Mouse (Mus musculus) G1E (cell line): ENCODE measurements at regions not wholly inside any gene's neighbourhood (a gene's known extent, or its start where the extent isn't known, plus 50 kb on each side); places are given as distances from the start of the nearest gene placed in this dataset.

Source experiments
- ATAC-seq: 2 replicates; pipeline ENCODE4 v1.8.0; 2016; ENCODE audit warnings: mild to moderate bottlenecking; ENCODE audit not compliant: insufficient number of reproducible peaks, poor library complexity, low FRiP score, severe bottlenecking; ENCODE audit errors: extremely low read depth
- DNase-seq: peaks from one replicate; pipeline ENCODE4 v3.0.0; 2012; ENCODE audit warnings: low spot score
- H3K27me3 ChIP-seq: 2 replicates; pipeline ENCODE4 v1.6.1; 2012; ENCODE audit warnings: mild to moderate bottlenecking, low read length, inconsistent platforms; ENCODE audit not compliant: insufficient read depth
- H3K36me3 ChIP-seq: replicated peaks from 2 replicates; pipeline ENCODE3; 2012; ENCODE audit warnings: mild to moderate bottlenecking, inconsistent platforms
- H3K4me1 ChIP-seq: 2 replicates; pipeline ENCODE4 v1.6.1; 2012; ENCODE audit warnings: low read depth, low read length, inconsistent platforms, mixed read lengths; ENCODE audit not compliant: insufficient read depth
- H3K4me3 ChIP-seq: 2 replicates; pipeline ENCODE4 v1.5.1; 2012; ENCODE audit warnings: low read depth, mild to moderate bottlenecking, inconsistent platforms, low read length, moderate library complexity, mixed read lengths
- H3K9me3 ChIP-seq: replicated peaks from 2 replicates; pipeline ENCODE4 v1.6.1; 2012; ENCODE audit warnings: inconsistent platforms
- CTCF ChIP-seq: IDR thresholded peaks from 2 replicates; pipeline ENCODE4 v1.5.1; 2012; ENCODE audit warnings: low read depth, low read length, inconsistent platforms, mixed read lengths
- GATA1 ChIP-seq: IDR thresholded peaks from 2 replicates; pipeline ENCODE4 v1.6.1; 2012; ENCODE audit warnings: borderline replicate concordance, low read length, inconsistent platforms, mixed read lengths
- GATA2 ChIP-seq: IDR thresholded peaks from 2 replicates; pipeline ENCODE4 v1.6.1; 2012; ENCODE audit warnings: low read depth, low read length, inconsistent platforms, borderline replicate concordance
- POLR2AphosphoS5 ChIP-seq: IDR thresholded peaks from 2 replicates; pipeline ENCODE4 v1.6.1; 2012; ENCODE audit warnings: low read depth, low read length, inconsistent platforms; ENCODE audit not compliant: insufficient replicate concordance
- TAL1 ChIP-seq: conservative IDR thresholded peaks from 2 replicates; pipeline ENCODE4 v1.6.1; 2012; ENCODE audit warnings: low read depth, low read length, inconsistent platforms, mixed read lengths

DNA sequence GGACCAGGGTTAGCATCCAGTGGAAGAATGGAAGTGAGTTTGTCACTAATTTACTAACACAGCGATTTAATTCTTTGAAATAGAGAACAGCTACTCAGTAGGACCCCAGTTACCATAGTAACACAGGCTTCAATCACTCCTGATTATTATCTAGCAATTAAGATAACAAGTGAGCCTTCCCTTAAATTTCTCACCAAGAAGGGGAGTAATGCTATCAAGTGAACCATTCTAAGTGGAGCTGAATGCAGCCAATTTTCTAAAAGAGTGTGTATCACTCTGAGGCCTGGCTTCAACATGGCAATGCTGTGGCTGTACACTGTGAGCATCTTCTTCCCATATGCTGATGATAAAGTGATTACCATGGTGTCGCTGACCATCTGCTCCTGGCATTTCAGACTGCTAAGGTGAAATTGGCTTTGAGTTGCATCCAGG, 211.0 kb upstream of the Gm11042 start:
- DNase-seq, result no peak
- TF ChIP-seq CTCF (no peak), GATA1 (no peak), GATA2 (no peak), POLR2AphosphoS5 (no peak), TAL1 (no peak)
- no peak for ATAC-seq
- Histone ChIP-seq H3K36me3 (no peaks in the 10 kb centered on the region), H3K4me1 (no peaks in the 10 kb centered on the region), H3K27me3 (no peaks in the 10 kb centered on the region), H3K4me3 (no peak overlapping the region), H3K9me3 (peaks cover 3% of the 10 kb centered on the region; the same call in 1 of the 2 replicates)

DNA sequence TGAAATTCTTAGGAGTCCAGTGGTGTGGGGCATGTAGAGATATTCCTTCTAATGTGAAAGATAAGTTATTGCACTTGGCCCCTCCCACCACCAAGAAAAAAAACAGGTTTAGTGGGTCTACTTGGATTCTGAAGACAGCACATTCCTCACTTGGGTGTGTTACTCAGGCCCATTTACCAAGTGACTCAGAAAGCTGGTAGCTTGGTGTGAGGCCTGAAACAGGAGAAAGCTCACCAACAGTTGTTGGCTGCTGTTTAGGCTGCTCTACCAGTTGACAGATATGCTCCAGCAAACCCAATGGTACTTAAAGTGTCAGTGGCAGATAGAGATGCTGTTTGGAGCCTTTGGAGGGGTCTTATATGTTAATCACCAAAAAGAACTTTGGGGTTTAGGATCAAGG, 207.8 kb upstream of the Gm11042 start:
- no peak for TF ChIP-seq CTCF
- TF ChIP-seq GATA2, result no peak
- no peak for TF ChIP-seq POLR2AphosphoS5
- TF ChIP-seq TAL1, result no peak
- TF ChIP-seq GATA1, result no peak
- Histone ChIP-seq H3K27me3 (no peaks in the 10 kb centered on the region), H3K4me3 (no peak overlapping the region), H3K4me1 (no peaks in the 10 kb centered on the region), H3K9me3 (0 out of 2 replicates have a peak, but pooled peaks cover 3% of the 10 kb centered on the region), H3K36me3 (no peaks in the 10 kb centered on the region)
- ATAC-seq (no peak), DNase-seq (no peak)

DNA sequence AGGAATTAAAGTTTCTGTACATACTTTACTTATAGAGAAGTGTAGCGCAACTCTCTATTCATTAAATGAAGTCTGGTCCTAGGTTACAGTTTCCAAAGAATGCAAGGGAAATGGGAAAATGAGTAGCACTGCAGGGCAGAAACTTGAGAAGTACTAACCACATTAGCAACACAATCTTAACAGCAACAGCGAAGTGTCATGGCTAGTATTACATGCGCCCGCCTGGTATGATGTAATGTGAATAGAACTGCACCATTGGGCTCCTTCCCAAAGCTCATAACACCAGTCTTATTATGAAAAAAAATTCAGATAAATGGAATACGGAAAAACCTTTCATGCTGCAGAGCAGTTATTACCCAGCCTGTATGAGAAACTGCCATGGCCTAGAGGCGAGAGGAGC, 201.8 kb upstream of the Gm11042 start:
- H3K4me3 ChIP-seq, result no peak overlapping the region
- TF ChIP-seq GATA2 (no peak), CTCF (no peak), TAL1 (no peak), GATA1 (no peak), POLR2AphosphoS5 (no peak)
- peaks cover 3% of the 10 kb centered on the region for H3K9me3 ChIP-seq
- ATAC-seq (no peak), DNase-seq (no peak)
- H3K4me1 ChIP-seq, result no peaks in the 10 kb centered on the region
- H3K27me3 ChIP-seq, result no peaks in the 10 kb centered on the region
- no peaks in the 10 kb centered on the region for H3K36me3 ChIP-seq

- no peaks in the 10 kb centered on the region for H3K4me1 ChIP-seq
- no peaks in the 10 kb centered on the region for H3K36me3 ChIP-seq
- TF ChIP-seq CTCF (no peak), GATA2 (no peak), TAL1 (no peak), POLR2AphosphoS5 (no peak), GATA1 (no peak)
- no peak overlapping the region for H3K4me3 ChIP-seq
- H3K27me3 ChIP-seq, result no peaks in the 10 kb centered on the region
- ATAC-seq (no peak), DNase-seq (no peak)
- peaks cover 3% of the 10 kb centered on the region for H3K9me3 ChIP-seq
Observed at GRCm38 (mm10) chr12:74516527-74516926, 200.3 kb upstream of the Gm11042 start.

DNA sequence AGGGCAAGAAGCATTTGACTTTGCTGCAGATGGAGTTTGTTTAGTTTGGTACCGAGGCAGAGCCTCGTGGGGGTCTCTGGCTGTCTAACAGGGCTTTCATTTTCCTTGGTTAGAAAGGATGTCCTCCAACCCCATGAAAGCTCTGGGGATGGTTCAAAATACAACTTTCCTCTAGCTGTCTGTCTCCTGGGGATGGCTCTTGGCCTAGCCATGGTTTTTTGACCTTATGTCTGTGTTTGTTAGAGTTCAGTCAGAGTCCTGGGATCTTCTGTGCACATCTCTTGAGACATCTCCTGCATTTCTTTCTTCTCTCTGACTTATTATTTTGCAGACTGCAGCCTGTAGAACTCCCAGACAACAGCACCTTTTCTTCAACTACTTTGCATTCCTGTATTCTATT, 186.6 kb upstream of the Gm11042 start:
- no peak for DNase-seq
- Histone ChIP-seq H3K36me3 (no peaks in the 10 kb centered on the region), H3K4me3 (no peak overlapping the region), H3K27me3 (no peaks in the 10 kb centered on the region), H3K9me3 (peaks cover 2% of the 10 kb centered on the region; the same call in 1 of the 2 replicates), H3K4me1 (no peaks in the 10 kb centered on the region)
- ATAC-seq, result no peak
- TF ChIP-seq POLR2AphosphoS5 (no peak), CTCF (no peak), TAL1 (no peak), GATA2 (no peak), GATA1 (no peak)

DNA sequence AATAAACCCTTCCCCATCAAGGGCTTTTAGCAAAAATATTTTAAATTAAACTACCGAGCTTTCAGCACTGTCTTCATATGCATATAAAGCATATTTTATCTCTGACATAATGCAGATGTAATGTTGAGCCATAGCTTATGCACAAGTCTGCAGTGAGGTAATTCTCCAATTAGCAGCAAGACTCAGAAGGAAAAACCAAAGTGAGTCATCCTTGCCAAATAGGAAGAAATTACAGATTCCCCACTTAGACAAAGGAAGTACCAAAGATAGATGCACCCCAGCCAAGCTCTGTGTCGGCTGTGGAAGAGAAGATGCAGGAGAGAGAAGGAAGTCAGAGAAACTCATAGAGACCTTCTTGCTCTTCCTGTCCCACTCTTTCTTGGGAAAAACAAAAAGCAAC, 161.4 kb upstream of the Gm11042 start:
- H3K9me3 ChIP-seq, result no peaks in the 10 kb centered on the region; the same call in 1 of the 2 replicates
- no peak for ATAC-seq
- TF ChIP-seq GATA1 (no peak), TAL1 (no peak), POLR2AphosphoS5 (no peak), GATA2 (no peak), CTCF (no peak)
- DNase-seq, result no peak
- no peaks in the 10 kb centered on the region for H3K4me1 ChIP-seq
- H3K36me3 ChIP-seq, result no peaks in the 10 kb centered on the region
- H3K4me3 ChIP-seq, result no peak overlapping the region
- H3K27me3 ChIP-seq, result no peaks in the 10 kb centered on the region
